Mouse (Mus musculus) heart, adult 2 months (tissue): ENCODE results near the gene Ulk1. TPM values are rescaled to one million over a fixed set of nuclear protein-coding genes. Genes with fewer than 3 reads are reported as not detected.

Experiments used
- DNase-seq, 2 experiments: peaks; one replicate each; pipeline ENCODE4 v3.0.0; 2021
- H3K27ac ChIP-seq: fragments of 200-600 bp; 2 replicates; pipeline ENCODE4 v1.8.1; 2022
- H3K27me3 ChIP-seq: fragments of 200-500 bp; 2 replicates; pipeline ENCODE4 v1.6.1; 2012; ENCODE audit warnings: mild to moderate bottlenecking, low read length, inconsistent platforms, mixed read lengths; ENCODE audit not compliant: control insufficient read depth, insufficient read depth
- H3K36me3 ChIP-seq: fragments of 200-500 bp; 2 replicates; pipeline ENCODE4 v1.6.1; 2012; ENCODE audit warnings: low read length, inconsistent platforms; ENCODE audit not compliant: control insufficient read depth, insufficient read depth
- H3K4me1 ChIP-seq: fragments of 200-500 bp; 2 replicates; pipeline ENCODE4 v1.6.1; 2011; ENCODE audit warnings: low read length; ENCODE audit not compliant: control insufficient read depth, insufficient read depth
- H3K4me3 ChIP-seq: fragments of 200-600 bp; 2 replicates; pipeline ENCODE4 v1.8.1; 2022
- H3K79me2 ChIP-seq: fragments of 200-500 bp; replicated peaks from 2 replicates; pipeline ENCODE4 v1.6.1; 2012; ENCODE audit warnings: mild to moderate bottlenecking, inconsistent platforms, low read length, moderate library complexity, mixed read lengths; ENCODE audit not compliant: control insufficient read depth, insufficient read depth
- H3K9ac ChIP-seq: fragments of 200-500 bp; 2 replicates; pipeline ENCODE4 v1.6.1; 2012; ENCODE audit warnings: low read depth, mild to moderate bottlenecking, control low read depth, inconsistent platforms, low read length, mixed read lengths
- CTCF ChIP-seq: fragments of 200-600 bp; IDR thresholded peaks from 2 replicates; pipeline ENCODE4 v1.8.1; 2022; ENCODE audit warnings: antibody characterized with exemption, mild to moderate bottlenecking, moderate library complexity
- EP300 ChIP-seq: fragments of 200-500 bp; IDR thresholded peaks from 2 replicates; pipeline ENCODE4 v1.6.1; 2011; ENCODE audit warnings: low read depth, low read length, control low read depth; ENCODE audit not compliant: insufficient read depth
- POLR2A ChIP-seq: fragments of 200-500 bp; IDR thresholded peaks from 2 replicates; pipeline ENCODE4 v1.6.1; 2011; ENCODE audit warnings: mild to moderate bottlenecking, low read depth, low read length, control low read depth; ENCODE audit not compliant: insufficient read depth
- WGBS: fragments of 180-500 bp; shearing (Covaris S2); methylation state at CpG from one replicate; pipeline ENCODE4 v1.1.7; 2018; 5-methylcytosine and 5-hydroxymethylcytosine counted together
- intact Hi-C: fragments of 180-260 bp; cut with DNase I; formaldehyde crosslinking; loops from one replicate; pipeline ENCODE4 v1.15.1; 2025
- polyA plus RNA-seq: library from polyadenylated mRNA; depleted of rRNA; stranded (reverse); fragments of >200 nt; gene quantifications from 2 replicates; pipeline ENCODE4 v1.2.3, GENCODE M21; 2012
- total RNA-seq, 2 experiments: library from RNA; stranded (reverse); gene quantifications; 2 replicates each; pipeline ENCODE4 v1.2.3; 2021

The Ulk1 gene
- total and polyA plus RNA-seq, 3 experiments: 62.6 to 82.1 (median 64.8) TPM

- 93% methylated on average over 5 of the region's 5 CpGs for WGBS
- no peaks in the 10 kb centered on the region for H3K79me2 ChIP-seq
- H3K4me3 ChIP-seq: no peak overlapping the region
- no peak overlapping the region for H3K9ac ChIP-seq
- intact Hi-C loops: no loop called here
- H3K27me3 ChIP-seq: no peaks in the 10 kb centered on the region
- no peaks in the 10 kb centered on the region for H3K4me1 ChIP-seq
- TF ChIP-seq CTCF (no peak), EP300 (no peak), POLR2A (no peak)
- H3K36me3 ChIP-seq: no peaks in the 10 kb centered on the region
- H3K27ac ChIP-seq: no peak overlapping the region
- DNase-seq: no peak
Measured at GRCm38 (mm10) chr5:110831036-110831720, 21.3 kb upstream of the Ulk1 start.

GRCm38 (mm10) chr5:110827576-110827975 lies 17.7 kb upstream of the Ulk1 start:
- WGBS: 91% methylated on average over 5 of the region's 5 CpGs
- Histone ChIP-seq H3K9ac (no peak overlapping the region), H3K27me3 (no peaks in the 10 kb centered on the region), H3K36me3 (no peaks in the 10 kb centered on the region), H3K4me3 (no peak overlapping the region), H3K27ac (no peak overlapping the region), H3K79me2 (no peaks in the 10 kb centered on the region), H3K4me1 (no peaks in the 10 kb centered on the region)
- intact Hi-C loops: no loop called here
- TF ChIP-seq EP300 (no peak), POLR2A (no peak), CTCF (no peak)
- DNase-seq: no peak

- no peaks in the 10 kb centered on the region for H3K4me1 ChIP-seq
- intact Hi-C loops: no loop called here
- no peaks in the 10 kb centered on the region for H3K27me3 ChIP-seq
- DNase-seq: no peak
- no peak overlapping the region for H3K4me3 ChIP-seq
- no peaks in the 10 kb centered on the region for H3K36me3 ChIP-seq
- no peak overlapping the region for H3K27ac ChIP-seq
- 84% methylated on average over 8 of the region's 8 CpGs for WGBS
- TF ChIP-seq EP300 (no peak), POLR2A (no peak), CTCF (no peak)
- no peak overlapping the region for H3K9ac ChIP-seq
- H3K79me2 ChIP-seq: no peaks in the 10 kb centered on the region
Measured at GRCm38 (mm10) chr5:110826781-110827495, 17.0 kb upstream of the Ulk1 start.

- Histone ChIP-seq H3K4me1 (no peaks in the 10 kb centered on the region), H3K27ac (no peak overlapping the region), H3K79me2 (no peaks in the 10 kb centered on the region), H3K36me3 (no peaks in the 10 kb centered on the region), H3K27me3 (no peaks in the 10 kb centered on the region), H3K4me3 (no peak overlapping the region), H3K9ac (no peak overlapping the region)
- no peak for DNase-seq
- TF ChIP-seq CTCF: no peak
- TF ChIP-seq POLR2A: no peak
- no peak for TF ChIP-seq EP300
- intact Hi-C loops: no loop called here
- WGBS: 86% methylated on average over 4 of the region's 4 CpGs
Measured at GRCm38 (mm10) chr5:110824421-110824820, 14.5 kb upstream of the Ulk1 start.

GRCm38 (mm10) chr5:110808821-110809666 lies 853 bp downstream of the Ulk1 start:
- Histone ChIP-seq H3K27ac (peak overlapping the region; percentile 83), H3K4me3 (peak overlapping the region; percentile 91), H3K27me3 (no peaks in the 10 kb centered on the region), H3K4me1 (peaks cover 13% of the 10 kb centered on the region), H3K79me2 (peaks cover 3% of the 10 kb centered on the region), H3K36me3 (peaks cover 5% of the 10 kb centered on the region), H3K9ac (peak overlapping the region; percentile 99)
- peak; percentile 39 to 64 for DNase-seq
- WGBS: 1% methylated on average over 27 of the region's 27 CpGs
- TF ChIP-seq POLR2A: no peak
- no peak for TF ChIP-seq CTCF
- TF ChIP-seq EP300: no peak
- intact Hi-C loops: loop anchor here (2.0 kb wide), 1 partner anchor 38 kb away; the partner anchor contains the start of gene Ep400

GRCm38 (mm10) chr5:110808061-110808631 lies 1.8 kb downstream of the Ulk1 start:
- Histone ChIP-seq H3K4me1 (peaks cover 13% of the 10 kb centered on the region), H3K4me3 (peak overlapping the region; percentile 91), H3K27me3 (no peaks in the 10 kb centered on the region), H3K27ac (peak overlapping the region; percentile 83), H3K9ac (peak overlapping the region; percentile 99), H3K79me2 (peaks cover 3% of the 10 kb centered on the region), H3K36me3 (peaks cover 5% of the 10 kb centered on the region)
- DNase-seq: peak; percentile 92 to 93
- WGBS: under 1% methylated on average over 14 of the region's 14 CpGs
- peak; percentile 58 for TF ChIP-seq POLR2A
- TF ChIP-seq CTCF: no peak
- 0 out of 2 replicates have a peak, but pooled peaks have one; percentile 45 for TF ChIP-seq EP300
- intact Hi-C loops: loop anchor here (2.0 kb wide), 1 partner anchor 37 kb away; the partner anchor contains the start of gene Ep400
